Mouse (Mus musculus) G1E (cell line): ENCODE data around the gene AC124502.3. TPM values are rescaled to one million over a fixed set of nuclear protein-coding genes. Genes with fewer than 3 reads are reported as not detected.
"Not testable (repeated sequence)": the region's sequence is repeated elsewhere in the genome, so short reads cannot be mapped to it uniquely, and the experiment has no call there.

Source experiments
- ATAC-seq: 2 replicates; pipeline ENCODE4 v1.8.0; 2016; ENCODE audit warnings: mild to moderate bottlenecking; ENCODE audit not compliant: insufficient number of reproducible peaks, poor library complexity, low FRiP score, severe bottlenecking; ENCODE audit errors: extremely low read depth
- DNase-seq: peaks from one replicate; pipeline ENCODE4 v3.0.0; 2012; ENCODE audit warnings: low spot score
- H3K27me3 ChIP-seq: 2 replicates; pipeline ENCODE4 v1.6.1; 2012; ENCODE audit warnings: mild to moderate bottlenecking, low read length, inconsistent platforms; ENCODE audit not compliant: insufficient read depth
- H3K36me3 ChIP-seq: replicated peaks from 2 replicates; pipeline ENCODE3; 2012; ENCODE audit warnings: mild to moderate bottlenecking, inconsistent platforms
- H3K4me1 ChIP-seq: 2 replicates; pipeline ENCODE4 v1.6.1; 2012; ENCODE audit warnings: low read depth, low read length, inconsistent platforms, mixed read lengths; ENCODE audit not compliant: insufficient read depth
- H3K4me3 ChIP-seq: 2 replicates; pipeline ENCODE4 v1.5.1; 2012; ENCODE audit warnings: low read depth, mild to moderate bottlenecking, inconsistent platforms, low read length, moderate library complexity, mixed read lengths
- H3K9me3 ChIP-seq: replicated peaks from 2 replicates; pipeline ENCODE4 v1.6.1; 2012; ENCODE audit warnings: inconsistent platforms
- CTCF ChIP-seq: IDR thresholded peaks from 2 replicates; pipeline ENCODE4 v1.5.1; 2012; ENCODE audit warnings: low read depth, low read length, inconsistent platforms, mixed read lengths
- GATA1 ChIP-seq: IDR thresholded peaks from 2 replicates; pipeline ENCODE4 v1.6.1; 2012; ENCODE audit warnings: borderline replicate concordance, low read length, inconsistent platforms, mixed read lengths
- GATA2 ChIP-seq: IDR thresholded peaks from 2 replicates; pipeline ENCODE4 v1.6.1; 2012; ENCODE audit warnings: low read depth, low read length, inconsistent platforms, borderline replicate concordance
- POLR2AphosphoS5 ChIP-seq: IDR thresholded peaks from 2 replicates; pipeline ENCODE4 v1.6.1; 2012; ENCODE audit warnings: low read depth, low read length, inconsistent platforms; ENCODE audit not compliant: insufficient replicate concordance
- TAL1 ChIP-seq: conservative IDR thresholded peaks from 2 replicates; pipeline ENCODE4 v1.6.1; 2012; ENCODE audit warnings: low read depth, low read length, inconsistent platforms, mixed read lengths
- polyA plus RNA-seq: library from polyadenylated mRNA; stranded (reverse); fragments of >175 nt; gene quantifications from 2 replicates; pipeline ENCODE4 v1.2.3, GENCODE M21; 2012
- total RNA-seq, 2 experiments: library from RNA; stranded (forward) in 1 of 2; stranded (reverse) in 1 of 2; fragments of 200-1000 nt in 1 of 2; fragments of >200 nt in 1 of 2; fragmentation: Nextera tagmentation in 1 of 2; gene quantifications; 2 replicates each; pipeline ENCODE4 v1.2.3; 2014 to 2017

Gene AC124502.3
- total and polyA plus RNA-seq, 3 experiments: 0.34 to 6.6 (median 0.60) TPM

GRCm38 (mm10) chr19:5079279-5079678 lies 40.6 kb downstream of the AC124502.3 start:
- Histone ChIP-seq H3K36me3 (no peaks in the 10 kb centered on the region), H3K4me1 (peaks cover 6% of the 10 kb centered on the region; the same call in 1 of the 2 replicates), H3K9me3 (no peaks in the 10 kb centered on the region), H3K4me3 (no peak overlapping the region), H3K27me3 (peaks cover 32% of the 10 kb centered on the region)
- ATAC-seq (no peak), DNase-seq (no peak)
- TF ChIP-seq POLR2AphosphoS5: no peak
- TF ChIP-seq TAL1: no peak
- TF ChIP-seq CTCF: no peak
- no peak for TF ChIP-seq GATA2
- TF ChIP-seq GATA1: no peak

DNA sequence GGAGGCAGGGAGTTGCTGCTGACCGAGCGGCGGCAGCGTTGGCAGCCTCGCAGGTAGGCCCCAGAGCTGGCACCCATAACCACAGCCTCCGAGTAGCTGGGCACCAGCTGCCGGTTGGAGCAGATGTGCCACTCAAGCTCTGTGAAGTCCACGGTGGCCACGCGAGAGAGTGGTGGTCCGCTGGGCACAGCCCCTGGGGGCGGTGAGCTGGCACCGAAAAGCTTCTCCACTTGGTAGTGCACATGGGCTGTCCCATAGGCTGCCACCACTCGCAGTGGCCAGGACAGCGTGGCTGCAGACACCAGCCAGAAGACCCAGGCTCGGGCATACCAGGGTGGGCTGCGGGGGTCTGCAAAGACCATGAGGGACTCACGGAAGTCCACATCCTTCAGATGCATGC lies 43.3 kb downstream of the AC124502.3 start:
- Histone ChIP-seq H3K9me3 (no peaks in the 10 kb centered on the region), H3K4me1 (peaks cover 10% of the 10 kb centered on the region), H3K27me3 (peaks cover 31% of the 10 kb centered on the region), H3K36me3 (no peaks in the 10 kb centered on the region), H3K4me3 (0 out of 2 replicates have a peak overlapping the region, but pooled peaks have one; percentile 9)
- TF ChIP-seq TAL1: no peak
- TF ChIP-seq GATA1: no peak
- no peak for TF ChIP-seq GATA2
- TF ChIP-seq POLR2AphosphoS5: no peak
- TF ChIP-seq CTCF: no peak
- DNase-seq (no peak), ATAC-seq (no peak)

DNA sequence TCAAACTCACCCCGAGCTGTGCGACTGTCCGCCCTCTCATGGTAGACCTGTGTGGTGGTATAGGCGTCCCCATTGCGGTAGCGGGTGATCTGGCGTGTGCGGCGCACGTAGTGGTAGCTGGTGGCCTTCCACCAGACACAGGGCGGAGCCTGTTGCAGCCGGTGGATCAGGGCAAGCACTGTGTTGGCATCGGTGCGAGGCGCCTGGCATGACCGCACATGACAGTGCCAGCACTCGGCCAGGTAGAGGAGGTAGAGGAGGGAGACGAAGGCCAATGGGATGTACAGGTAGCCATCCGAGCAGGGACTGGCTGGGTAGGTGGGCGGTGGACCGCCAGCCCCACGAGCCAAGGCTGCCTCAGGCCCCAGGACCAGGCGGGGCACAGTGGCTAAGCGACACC lies 43.9 kb downstream of the AC124502.3 start:
- Histone ChIP-seq H3K4me1 (peaks cover 15% of the 10 kb centered on the region), H3K4me3 (no peak overlapping the region), H3K27me3 (peaks cover 31% of the 10 kb centered on the region), H3K9me3 (no peaks in the 10 kb centered on the region), H3K36me3 (no peaks in the 10 kb centered on the region)
- TF ChIP-seq GATA1: no peak
- TF ChIP-seq POLR2AphosphoS5: no peak
- DNase-seq (no peak), ATAC-seq (no peak)

DNA sequence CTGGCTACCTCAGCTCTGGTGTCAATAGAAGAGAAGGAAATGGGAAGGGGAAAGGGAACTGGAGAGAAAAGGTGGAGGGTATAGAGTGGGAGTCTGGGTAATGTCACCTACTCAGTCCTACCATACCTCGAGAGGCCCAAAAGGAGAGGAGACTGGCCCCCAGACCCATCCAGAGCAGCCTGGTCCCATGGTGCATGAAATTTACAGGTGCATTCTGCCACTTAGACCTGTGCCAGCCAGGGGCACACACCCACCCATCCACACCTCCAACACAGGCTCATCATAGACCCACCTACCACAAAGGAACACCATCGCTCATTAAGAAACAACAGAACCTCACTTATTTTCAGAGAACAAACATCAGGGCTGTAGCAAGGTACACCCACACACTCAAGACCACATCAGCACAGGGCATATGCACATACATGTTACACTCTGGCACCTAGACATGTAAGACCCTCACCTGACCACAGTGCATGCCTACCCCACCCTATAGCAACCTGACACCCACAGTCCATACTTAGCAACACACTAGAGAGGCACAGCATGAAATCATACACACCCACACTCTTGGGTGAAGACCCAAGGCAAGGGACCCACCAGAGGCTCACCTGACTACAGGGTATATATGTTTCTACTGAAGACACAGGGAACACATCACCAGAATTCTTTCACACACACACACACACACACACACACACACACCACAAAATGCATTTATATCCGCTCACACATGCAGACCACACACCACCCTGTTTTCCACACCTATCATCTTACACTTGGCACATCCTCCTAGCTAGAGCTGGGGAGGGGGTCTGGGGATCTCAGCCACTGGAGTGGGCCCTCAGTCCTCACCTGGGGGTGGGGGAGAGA lies 45.5 kb downstream of the AC124502.3 start:
- H3K36me3 ChIP-seq: peaks cover under 1% of the 10 kb centered on the region
- no peak for TF ChIP-seq GATA1
- TF ChIP-seq GATA2: no peak
- TF ChIP-seq CTCF: no peak
- no peak for TF ChIP-seq POLR2AphosphoS5
- TF ChIP-seq TAL1: no peak
- ATAC-seq (no peak), DNase-seq (no peak)
- peaks cover 31% of the 10 kb centered on the region for H3K27me3 ChIP-seq
- H3K4me1 ChIP-seq: peaks cover 28% of the 10 kb centered on the region
- H3K4me3 ChIP-seq: no peak overlapping the region
- no peaks in the 10 kb centered on the region for H3K9me3 ChIP-seq

DNA sequence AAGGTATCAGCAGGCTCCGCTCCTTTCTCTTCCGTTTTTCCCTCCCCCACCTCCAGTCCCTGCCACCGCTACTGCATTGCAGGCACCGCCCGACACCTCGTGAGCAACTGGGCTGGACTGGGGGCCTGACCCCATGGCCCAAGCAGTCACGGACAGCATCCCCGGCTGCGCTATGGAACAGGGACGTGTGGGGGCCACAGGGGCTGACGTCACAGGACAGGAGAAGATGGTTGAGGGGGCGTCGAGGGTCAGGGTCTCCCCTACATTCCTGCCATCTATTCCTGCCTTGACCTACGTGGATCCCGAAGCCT lies 46.1 kb downstream of the AC124502.3 start:
- Histone ChIP-seq H3K4me3 (0 out of 2 replicates have a peak overlapping the region, but pooled peaks have one; percentile 18), H3K4me1 (peaks cover 34% of the 10 kb centered on the region), H3K27me3 (peaks cover 31% of the 10 kb centered on the region), H3K36me3 (peaks cover 7% of the 10 kb centered on the region), H3K9me3 (no peaks in the 10 kb centered on the region)
- DNase-seq (no peak), ATAC-seq (no peak)
- TF ChIP-seq GATA2 (no peak), TAL1 (no peak), GATA1 (no peak), POLR2AphosphoS5 (no peak), CTCF (no peak)

- no peak for TF ChIP-seq TAL1
- no peak for TF ChIP-seq POLR2AphosphoS5
- TF ChIP-seq GATA1: no peak
- no peak for TF ChIP-seq CTCF
- no peak for TF ChIP-seq GATA2
- H3K9me3 ChIP-seq: no peaks in the 10 kb centered on the region
- peaks cover 11% of the 10 kb centered on the region for H3K36me3 ChIP-seq
- H3K27me3 ChIP-seq: peaks cover 31% of the 10 kb centered on the region
- ATAC-seq: no peak
- H3K4me1 ChIP-seq: peaks cover 34% of the 10 kb centered on the region
- 0 out of 2 replicates have a peak within 1 kb of the TSS, but pooled peaks have one; percentile 18 for H3K4me3 ChIP-seq
- no peak for DNase-seq
These were observed 46.6 kb downstream of the AC124502.3 start, which contains the start of gene Tmem151a for GRCm38 (mm10) chr19:5085145-5085863. Gene Tmem151a (minus strand): TSS chr19:5085531.

DNA sequence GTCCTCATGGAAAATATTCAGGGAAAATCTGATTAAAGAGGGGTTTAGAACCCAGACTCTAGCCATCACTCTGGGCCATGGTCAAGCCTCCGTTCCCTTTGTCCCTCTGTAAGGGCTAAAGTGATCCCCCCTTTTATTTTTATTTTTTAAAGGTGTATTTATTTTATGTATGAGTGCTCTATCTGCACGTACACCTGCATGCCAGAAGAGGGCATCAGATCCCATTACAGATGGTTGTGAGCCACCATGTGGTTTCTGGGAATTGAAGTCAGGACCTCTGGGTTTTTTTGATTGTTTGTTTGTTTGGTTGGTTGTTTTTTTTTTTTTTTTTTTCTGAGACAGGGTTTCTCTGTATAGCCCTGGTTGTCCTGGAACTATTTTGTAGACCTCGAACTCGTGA lies 47.8 kb downstream of the AC124502.3 start:
- Histone ChIP-seq H3K4me1 (peaks cover 34% of the 10 kb centered on the region), H3K36me3 (peaks cover 24% of the 10 kb centered on the region), H3K27me3 (peaks cover 27% of the 10 kb centered on the region)
- H3K4me3 ChIP-seq, H3K9me3 ChIP-seq, DNase-seq, ATAC-seq: not testable (repeated sequence)
